Mouse (Mus musculus): ENCODE results near the gene Cd3d. TPM values are rescaled to one million over a fixed set of nuclear protein-coding genes. Genes with fewer than 3 reads are reported as not detected.

Cd3d gene
- total RNA-seq, 4 experiments from 2014 or later = 0.38 TPM; not detected in 3

Other genes with a start within 250 kb of the Cd3d start
- gene Phldb1, start 246.6 kb upstream of the Cd3d start, total RNA-seq (2022) = 10 to 100 TPM; 31.7 to 64.7 (median 48.5) TPM
- gene Arcn1, start 213.9 kb upstream of the Cd3d start, total RNA-seq (2022) = 100 to 1,000 TPM; 172 to 185 (median 176) TPM
- 100 to 1,000 TPM in 2 of 4 experiments, 10 to 100 TPM in 2; 77.7 to 116 (median 99.6) TPM for gene Ift46, start 213.9 kb upstream of the Cd3d start, total RNA-seq (2022)
- gene Tmem25, start 182.5 kb upstream of the Cd3d start, total RNA-seq (2022) = 10 to 100 TPM in 1 of 4 experiments, 1 to 10 TPM in 3; 8.7 to 15.3 (median 9.4) TPM
- gene Ttc36, start 178.7 kb upstream of the Cd3d start, total RNA-seq (2022) = 1 to 10 TPM; 3.7 to 9.0 (median 5.5) TPM
- gene Kmt2a, start 100.5 kb upstream of the Cd3d start, total RNA-seq (2022) = 10 to 100 TPM; 32.5 to 58.2 (median 41.4) TPM
- gene Atp5l, start 61.0 kb upstream of the Cd3d start, total RNA-seq (2022) = 100 to 1,000 TPM; 346 to 533 (median 405) TPM
- gene Ube4a, start 16.2 kb upstream of the Cd3d start, total RNA-seq (2022) = 100 to 1,000 TPM in 2 of 4 experiments, 10 to 100 TPM in 2; 85.1 to 103 (median 98.7) TPM
- 1 to 10 TPM in 1 of 4 experiments, under 1 TPM in 2, not detected in 1; 0.52 to 1.3 (median 0.59) TPM for gene Cd3g, start 1.4 kb upstream of the Cd3d start, total RNA-seq (2022)
- 1 to 10 TPM in 3 of 4 experiments, under 1 TPM in 1; 0.56 to 2.7 (median 1.7) TPM for gene Cd3e, start 27.8 kb downstream of the Cd3d start, total RNA-seq (2022)
- gene Mpzl2, start 58.0 kb downstream of the Cd3d start, total RNA-seq (2022) = 1 to 10 TPM; 4.5 to 7.1 (median 6.2) TPM
- gene Mpzl3, start 73.4 kb downstream of the Cd3d start, total RNA-seq (2022) = 10 to 100 TPM in 2 of 4 experiments, 1 to 10 TPM in 2; 6.5 to 17.4 (median 10.1) TPM
- gene Jaml, start 97.4 kb downstream of the Cd3d start, total RNA-seq (2022) = 1 to 10 TPM; 2.2 to 3.9 (median 2.9) TPM
- 10 to 100 TPM in 3 of 4 experiments, 1 to 10 TPM in 1; 9.1 to 14.4 (median 13.9) TPM for gene Scn2b, start 136.0 kb downstream of the Cd3d start, total RNA-seq (2022)
- gene Scn4b, start 156.6 kb downstream of the Cd3d start, total RNA-seq (2022) = 1 to 10 TPM; 1.2 to 1.7 (median 1.5) TPM
- gene BC049352, start 200.2 kb downstream of the Cd3d start, total RNA-seq (2022) = under 1 TPM in 3 of 4 experiments, not detected in 1; 0.65 to 0.68 (median 0.67) TPM
- not detected for gene Tmprss4, start 222.3 kb downstream of the Cd3d start, total RNA-seq (2022)